Mouse (Mus musculus): ENCODE results near the gene Unc45a.

Unc45a gene

DNA sequence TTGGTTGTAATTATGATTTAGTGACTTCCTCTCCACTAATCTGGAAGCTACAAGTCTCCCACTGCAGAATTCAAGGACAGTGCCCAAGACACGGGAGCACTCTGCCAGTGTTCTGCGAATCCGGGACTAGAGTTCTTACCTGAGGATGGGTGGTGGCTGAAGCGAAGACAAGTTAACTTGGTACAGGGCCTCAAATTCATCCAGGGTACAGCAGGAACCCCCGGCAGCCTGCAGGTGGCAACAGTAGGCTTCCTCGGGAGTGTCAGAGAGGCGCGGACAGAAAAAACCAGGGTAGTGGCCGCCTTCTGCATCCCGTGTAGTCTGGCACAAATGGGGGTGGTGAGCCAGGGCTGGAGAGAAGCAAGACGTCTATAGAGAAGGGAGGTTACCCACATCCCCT lies at the start of gene Unc45a:
Unc45a (minus strand) TSS at position 213 of the 400 bp plus-strand sequence.
- DNase-seq: peak; percentile 61

DNA sequence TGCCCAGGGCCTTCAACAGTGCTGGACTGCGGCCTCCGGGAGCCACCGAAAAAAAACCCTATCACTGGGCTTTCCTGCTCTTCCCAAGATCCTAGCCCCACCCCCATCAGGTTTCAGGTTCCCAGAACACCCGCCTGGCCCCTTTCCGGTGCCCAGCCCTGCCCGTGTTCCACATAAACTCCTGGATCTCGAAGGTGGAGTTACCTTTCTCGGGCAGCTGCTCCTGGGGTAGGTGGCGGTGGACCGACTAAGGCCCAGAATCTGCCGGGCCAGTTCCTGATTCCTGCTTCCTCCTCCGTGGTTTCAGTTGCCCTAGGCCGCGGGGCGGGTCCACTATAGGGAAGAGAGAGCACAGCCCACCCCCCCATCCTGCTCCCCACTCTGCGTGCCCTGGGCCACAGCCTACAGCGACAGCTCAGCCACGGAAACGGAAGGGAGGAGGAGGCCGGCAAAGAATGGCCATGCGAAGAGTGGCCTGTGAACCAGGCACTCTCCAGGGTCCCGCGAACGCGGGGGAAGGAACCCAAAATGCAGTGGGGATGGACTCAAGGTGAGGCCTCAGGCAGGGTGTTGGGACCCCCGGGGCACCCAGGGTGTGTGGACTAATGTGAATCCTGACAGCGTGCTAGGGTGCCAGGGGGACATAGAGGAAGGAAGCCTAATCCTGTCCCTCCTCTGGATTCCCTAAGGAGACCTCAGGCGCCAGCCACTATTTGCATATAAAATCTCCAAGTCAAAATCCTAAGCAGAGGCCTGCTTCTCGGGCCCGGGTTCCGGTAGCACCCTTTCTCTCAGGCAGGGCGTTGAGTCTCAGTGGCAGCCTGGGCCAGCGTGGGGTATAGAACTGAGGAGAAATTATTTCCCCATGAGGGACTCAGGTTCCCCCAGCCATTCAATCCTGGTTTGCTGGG lies 47.1 kb upstream of the Unc45a start, which contains the start of gene Fes:
Fes (minus strand) TSS at position 314 of the 911 bp plus-strand sequence.
- no peak for DNase-seq

DNA sequence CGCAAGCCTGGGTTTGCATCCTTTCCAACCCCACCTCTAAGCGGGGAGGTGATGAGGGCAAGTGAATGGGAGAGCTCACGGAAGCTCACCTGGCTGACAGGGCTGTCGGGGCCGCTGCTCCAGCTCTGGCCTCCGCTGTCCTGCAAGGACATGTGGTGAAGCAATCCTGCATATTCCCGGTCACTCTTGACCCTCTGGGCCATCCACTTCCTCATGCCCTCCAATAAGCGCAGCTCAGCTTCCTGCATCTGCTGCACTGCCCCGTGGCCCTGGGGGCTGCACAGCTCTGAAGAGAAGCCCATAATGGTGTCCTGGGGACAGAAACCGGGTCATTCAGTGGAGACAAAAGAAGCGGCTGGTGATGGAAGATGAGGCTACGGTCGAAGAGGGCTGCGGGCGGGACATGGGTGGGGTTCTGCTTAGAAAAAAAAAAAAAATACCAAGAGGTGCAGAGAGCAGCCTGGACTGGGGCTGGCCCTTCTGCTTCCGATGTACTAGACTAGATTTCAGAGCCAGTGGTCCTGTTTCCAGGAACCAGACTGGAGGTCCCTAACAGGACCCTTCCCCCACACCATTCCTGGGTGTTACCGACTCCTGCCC lies 46.3 kb upstream of the Unc45a start:
- DNase-seq: no peak

DNA sequence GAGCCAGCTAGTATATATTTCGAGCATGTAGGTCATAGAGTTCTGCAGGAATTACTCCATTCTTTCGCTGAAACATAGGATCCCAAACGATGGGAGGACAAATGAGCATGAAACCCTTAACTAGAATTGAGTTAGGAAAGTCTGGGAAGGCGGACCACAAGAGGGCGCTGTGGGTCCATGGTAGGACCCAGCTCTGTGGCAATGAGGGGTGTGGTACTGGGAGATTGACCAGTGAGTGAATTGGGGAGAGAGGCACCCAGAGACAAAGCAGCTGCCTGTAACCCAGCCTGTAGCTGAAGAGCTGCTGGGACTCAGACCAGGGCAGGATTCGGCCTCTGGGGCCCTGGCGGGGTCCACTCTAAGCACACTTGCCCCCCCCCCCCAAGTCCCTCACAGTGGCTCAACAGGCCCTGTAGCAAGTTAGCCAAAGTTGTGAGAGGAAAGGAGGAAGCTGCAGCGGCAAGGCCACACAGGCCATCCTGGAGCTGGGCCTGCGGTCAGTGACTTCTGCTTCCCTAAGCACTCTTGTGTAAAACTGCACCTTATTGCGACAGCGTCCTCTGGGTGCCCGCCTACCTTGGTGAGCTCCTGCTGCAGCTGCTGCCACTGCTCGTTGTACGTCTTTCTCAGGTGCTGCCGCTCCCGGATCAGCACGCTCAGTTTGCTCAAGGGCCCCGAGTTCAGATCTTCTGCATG lies 45.6 kb upstream of the Unc45a start:
- peak; percentile 81 for DNase-seq

DNA sequence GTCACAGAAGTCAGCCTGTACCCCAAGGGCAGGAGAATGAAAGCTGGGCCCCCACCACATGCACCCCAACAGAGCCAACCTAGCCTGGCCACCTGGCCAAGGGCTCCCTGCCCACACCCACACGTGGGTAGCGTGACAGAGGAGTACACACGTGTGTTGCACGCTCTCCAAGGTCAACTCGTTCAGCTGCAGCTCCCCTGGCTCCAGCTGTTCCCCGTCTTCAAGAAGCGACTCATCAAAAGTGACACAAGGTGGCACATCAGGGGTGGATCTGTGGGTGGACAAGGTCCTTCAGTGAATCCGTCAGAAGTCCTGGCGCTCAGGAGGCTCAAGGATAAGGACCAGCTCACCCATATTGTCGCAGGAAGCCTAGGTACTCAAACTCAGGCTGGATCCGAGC lies 42.1 kb upstream of the Unc45a start:
- DNase-seq: no peak

DNA sequence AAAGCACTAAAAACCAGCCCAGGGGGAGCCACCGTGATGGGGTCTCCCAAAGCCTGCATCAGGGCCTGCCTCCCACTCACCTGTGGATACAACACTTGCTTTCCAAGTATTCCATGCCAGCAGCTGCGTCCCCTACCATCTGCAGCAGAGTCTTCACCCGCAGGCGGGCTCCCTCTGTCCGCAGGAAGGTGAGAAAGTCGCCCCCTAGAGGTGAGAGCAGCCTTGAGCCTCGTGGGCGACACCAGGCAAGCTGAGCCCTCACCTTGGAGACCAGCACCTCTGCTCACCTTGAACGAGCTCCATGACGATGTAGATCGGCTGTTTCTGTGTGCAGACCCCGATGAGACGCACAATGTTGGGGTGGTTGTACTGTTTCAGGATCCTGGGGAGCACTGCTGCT lies 38.7 kb upstream of the Unc45a start:
- no peak for DNase-seq

DNA sequence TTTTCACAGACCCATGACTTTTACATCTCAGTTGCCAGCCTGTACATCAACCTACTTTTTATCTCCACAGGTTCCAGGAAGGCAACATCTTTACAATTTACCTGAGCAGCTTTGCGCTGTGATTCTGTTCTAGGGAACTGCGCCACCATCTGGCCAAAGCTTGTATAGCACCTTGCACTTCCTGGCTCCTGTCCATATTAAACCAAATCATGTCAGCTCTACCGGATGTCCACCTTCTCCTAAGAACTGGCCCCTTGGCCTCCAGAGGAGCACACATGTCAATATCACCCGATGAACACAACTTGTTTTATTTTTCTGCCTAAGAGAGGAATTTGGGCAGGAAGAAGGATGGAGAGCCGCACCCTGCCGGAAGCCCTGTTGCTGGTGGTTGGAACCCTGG lies 36.7 kb upstream of the Unc45a start:
- DNase-seq: no peak

DNA sequence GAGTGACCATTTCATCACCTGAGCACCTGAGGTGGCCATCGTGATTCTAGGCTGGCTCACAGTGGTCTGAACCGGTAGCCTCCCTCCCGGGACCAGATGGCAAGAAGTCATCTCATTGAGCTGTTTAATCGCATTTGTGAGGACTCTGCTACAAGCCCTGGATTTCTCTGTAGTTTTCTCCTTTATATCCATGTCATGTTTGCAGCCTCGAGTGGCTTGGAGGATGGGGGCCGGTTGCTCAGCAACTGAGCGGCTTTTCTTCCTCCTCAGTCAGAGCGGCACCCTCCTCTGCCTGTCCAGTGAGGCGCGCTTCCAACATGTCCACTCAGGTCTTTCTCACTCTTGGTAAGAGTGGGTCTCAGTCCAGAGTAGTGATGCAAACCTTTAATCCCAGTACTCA lies 35.4 kb upstream of the Unc45a start:
- no peak for DNase-seq

DNA sequence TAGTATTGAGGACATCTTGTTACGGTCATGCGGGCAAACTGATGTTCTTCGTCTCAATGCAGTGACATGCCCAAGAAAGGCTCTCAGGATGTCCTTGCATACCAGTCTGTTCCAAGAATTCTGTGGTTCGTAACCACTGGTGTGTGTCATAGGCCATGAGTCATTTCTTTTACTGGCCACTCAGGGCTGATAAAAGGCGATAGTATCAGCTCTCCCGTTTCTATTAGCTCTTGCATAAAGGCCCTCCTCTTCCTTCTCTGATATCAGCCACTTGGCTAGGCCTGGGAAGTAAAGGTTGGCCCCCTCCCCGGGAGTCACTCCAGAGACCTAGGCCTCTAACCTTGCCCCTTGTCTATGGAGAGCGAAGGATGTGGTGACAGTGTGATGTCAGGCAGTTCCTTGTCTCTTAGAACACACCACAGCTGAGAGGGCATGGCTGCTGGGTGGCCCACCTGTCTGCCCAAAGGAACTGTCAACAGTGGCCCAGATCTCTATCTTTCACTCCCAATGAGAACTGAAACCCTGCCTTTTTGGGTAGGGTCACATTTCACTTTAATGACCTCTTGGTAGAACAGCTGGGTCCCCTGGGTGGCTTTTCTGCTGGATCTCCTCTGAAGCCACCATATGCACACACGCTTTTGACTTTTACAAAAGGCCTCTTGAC lies 34.7 kb upstream of the Unc45a start:
- no peak for DNase-seq

DNA sequence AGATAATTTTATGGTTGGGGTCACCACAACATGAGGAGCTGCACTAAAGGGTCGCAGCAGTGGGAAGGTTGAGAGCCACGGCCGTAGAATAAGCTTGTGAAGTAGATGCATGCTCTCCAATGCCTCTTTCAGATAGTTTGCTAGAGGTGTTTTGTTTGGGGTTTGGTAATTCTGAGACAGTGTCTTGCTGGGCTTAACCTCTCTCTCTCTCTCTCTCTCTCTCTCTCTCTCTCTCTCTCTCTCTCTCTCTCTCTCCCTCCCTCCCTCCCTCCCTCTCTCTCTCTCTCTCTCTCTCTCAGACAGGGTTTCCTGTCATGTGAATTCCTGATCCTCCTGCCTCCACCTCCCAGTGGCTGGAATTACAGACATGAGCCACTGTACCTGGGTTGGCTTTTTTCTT lies 33.9 kb upstream of the Unc45a start:
- DNase-seq: no peak

DNA sequence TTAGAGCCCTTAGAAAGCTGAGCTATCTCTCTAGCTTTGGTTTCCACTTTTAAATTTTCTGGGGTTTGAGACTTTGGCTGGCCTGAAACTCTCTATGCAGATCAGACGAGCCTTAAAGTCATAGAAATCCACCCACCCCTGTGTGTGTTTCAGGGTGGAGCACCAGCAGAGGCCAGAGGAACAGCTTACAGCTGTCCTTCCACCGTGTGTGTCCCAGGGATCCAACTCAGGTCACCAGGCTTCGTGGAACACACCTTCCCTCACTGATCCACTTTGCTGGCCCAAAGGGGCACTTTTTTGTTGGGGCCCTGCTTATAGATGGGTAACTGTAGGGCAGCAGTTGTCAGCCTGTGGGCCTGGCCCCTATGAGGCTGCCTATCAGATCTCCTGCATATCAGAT lies 33.5 kb upstream of the Unc45a start:
- no peak for DNase-seq

DNA sequence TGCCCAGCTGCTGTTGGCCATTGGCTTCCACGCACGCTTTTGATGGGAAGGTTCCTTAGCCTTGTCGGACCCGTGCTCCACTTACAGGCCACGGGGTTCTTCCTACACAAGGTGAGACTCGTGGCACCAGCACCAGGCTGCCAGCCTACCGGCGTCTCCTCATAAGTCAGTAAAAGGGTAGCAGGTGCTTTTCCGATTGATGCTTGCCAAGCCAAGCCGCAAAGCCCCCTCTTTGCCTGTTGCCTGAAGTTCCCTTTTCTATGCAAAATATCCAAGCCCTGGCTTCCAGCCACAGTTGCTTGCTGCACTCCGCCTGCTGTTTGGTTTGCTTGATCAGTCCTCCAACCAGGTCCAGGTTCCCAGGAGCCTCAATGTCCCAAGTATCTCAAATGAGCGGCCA lies 33.0 kb upstream of the Unc45a start:
- no peak for DNase-seq

DNA sequence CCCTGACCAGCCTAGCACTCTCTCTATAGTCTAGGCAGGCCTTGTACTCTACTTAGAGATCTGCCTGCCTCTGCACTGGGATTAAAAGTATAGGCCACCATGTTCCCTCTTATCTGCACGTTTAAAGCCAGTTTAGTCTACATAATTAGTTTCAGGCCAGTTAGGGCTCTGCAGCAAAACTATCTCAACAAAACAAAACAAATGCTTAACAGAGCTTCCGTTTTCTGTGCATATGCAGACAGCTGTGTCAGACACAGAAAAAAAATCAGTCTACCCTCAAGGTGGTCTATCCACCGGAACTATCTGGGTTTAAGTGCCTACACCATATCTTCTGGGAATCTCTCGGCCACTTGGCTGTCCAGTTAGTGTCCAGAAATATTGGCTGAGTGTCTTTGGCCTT lies 32.5 kb upstream of the Unc45a start:
- DNase-seq: no peak

DNA sequence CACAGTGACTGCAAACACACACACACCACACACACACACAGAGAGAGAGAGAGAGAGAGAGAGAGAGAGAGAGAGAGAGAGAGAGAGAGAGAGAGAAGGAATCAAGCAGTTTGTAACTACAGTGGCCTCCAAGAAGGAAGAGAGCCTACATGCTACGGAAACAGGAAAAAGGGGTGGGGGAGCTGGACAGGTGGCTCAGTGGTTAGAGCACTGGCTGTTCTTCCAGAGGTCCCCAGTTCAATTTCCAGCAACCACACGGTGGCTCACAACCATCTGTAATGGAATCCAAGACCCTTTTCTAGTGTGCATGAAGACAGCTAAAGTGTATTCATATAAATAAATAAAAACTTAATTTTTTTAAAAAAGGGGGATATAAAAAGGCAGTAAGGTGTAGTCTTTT lies 31.9 kb upstream of the Unc45a start:
- DNase-seq: no peak

DNA sequence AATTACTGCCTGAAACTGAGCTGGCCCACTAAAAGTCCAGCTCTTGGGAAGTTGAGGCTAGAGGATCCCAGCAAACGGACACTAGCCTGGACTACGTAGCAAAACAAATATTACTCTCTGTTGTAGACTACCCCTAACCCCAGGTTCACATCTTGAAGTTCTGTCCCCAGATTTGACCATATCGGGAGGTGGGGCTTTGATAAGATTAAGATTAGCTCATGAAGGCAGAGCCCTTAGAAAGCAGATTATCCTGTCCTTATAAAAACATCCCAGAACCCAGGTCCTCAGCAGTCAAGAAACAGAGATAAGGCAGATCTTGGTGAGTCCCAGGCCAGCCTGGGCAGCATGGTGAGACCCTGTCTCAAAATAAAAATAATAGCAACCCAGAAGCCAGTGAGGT lies 31.4 kb upstream of the Unc45a start:
- DNase-seq: no peak

DNA sequence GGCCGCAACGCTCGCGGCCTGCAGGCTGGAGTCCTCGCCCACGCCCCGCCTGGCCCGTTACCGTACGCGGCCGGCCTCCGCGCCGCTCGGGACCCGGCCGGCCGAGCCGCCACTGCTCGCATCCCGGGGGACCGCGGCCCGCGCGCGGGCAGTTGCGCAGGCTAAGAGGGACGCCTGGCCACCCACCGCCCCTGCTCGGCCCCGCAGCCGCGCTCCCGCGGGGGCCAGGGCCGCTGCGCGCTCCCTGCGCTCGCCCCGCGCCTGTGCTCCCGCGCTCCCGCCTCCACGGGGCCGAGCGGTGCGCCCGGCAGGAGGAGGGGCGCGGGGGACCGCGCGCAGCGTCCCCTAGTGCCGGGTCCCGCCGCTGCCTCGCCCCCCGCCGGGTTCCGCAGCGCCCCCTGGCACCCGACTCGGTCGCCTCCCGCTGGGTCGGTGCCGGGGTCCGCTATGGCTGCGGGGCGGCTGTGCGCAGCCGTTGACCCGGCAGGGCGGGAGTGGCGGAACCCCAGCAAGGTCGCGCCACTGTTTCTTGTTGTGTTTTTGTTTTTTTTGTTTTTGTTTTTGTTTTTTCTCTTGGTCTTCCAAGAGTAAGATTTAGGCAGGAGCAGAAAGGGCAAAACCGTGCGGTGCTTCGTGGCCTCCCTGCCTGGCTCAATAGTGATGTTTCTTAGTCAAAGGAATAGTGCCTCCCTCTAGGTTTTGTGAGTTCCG lies 30.4 kb upstream of the Unc45a start, which contains the start of gene Man2a2:
Man2a2 (minus strand) TSS at position 335 of the 711 bp plus-strand sequence.
- peak; percentile 85 for DNase-seq

DNA sequence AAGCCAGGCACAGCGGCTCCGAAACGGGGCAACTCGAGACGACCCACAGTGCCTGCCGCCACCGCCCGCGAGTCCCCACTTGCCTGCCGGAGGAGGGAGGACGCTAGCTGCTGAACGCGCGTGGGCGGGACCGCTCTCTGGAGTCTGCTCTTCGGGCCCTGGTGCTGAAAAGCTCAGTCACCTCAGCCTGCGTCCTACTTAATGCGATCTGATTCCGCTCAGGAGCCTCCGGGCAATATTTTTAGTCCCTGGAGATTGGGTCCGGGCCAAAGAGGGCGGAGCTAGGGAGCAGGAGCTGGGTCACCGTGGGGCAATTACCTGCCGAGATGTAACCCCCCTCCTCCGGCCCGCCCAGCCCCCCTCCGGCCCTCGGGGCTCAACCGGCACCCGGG lies 29.8 kb upstream of the Unc45a start:
- peak; percentile 82 for DNase-seq

DNA sequence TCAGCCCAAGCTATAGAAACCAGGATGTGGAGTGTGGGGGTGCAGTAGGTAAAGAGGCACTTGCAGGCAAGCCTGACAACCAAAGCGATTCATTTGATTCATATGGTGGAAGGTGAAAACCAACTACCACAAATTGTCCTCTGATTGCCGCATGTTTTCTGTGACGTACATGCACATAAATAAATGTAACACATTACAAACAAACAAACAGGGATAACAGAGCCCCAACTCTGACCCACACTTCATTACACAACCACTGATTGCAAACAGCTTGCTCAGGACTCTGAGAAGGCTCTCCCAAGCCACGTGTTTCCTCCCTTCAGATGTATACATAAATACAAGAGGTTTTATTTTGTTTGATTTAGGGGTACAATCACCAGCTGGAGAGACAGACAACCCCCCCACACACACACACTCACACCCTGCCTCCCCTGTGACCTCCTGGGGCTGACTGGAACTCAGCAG lies 29.2 kb upstream of the Unc45a start:
- no peak for DNase-seq

DNA sequence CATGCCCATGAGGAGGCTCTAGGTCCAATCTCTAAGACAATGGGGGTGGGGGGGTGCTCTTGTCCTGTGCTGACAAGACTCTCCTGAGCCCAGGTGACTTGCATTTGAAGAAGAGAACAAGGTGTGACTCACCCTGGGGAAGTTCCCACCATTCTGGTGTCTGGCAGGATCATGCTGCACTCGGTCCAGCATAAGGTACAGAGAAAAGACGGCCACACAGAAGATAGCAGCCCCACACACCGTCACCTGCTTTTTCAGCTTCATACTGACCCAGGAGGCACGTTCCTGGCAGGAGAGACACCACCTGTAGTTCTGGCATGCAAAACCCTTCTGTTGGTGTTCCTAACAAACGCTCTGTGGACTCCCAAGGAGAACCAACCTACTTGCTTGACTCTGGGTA lies 28.7 kb upstream of the Unc45a start:
- DNase-seq: no peak

DNA sequence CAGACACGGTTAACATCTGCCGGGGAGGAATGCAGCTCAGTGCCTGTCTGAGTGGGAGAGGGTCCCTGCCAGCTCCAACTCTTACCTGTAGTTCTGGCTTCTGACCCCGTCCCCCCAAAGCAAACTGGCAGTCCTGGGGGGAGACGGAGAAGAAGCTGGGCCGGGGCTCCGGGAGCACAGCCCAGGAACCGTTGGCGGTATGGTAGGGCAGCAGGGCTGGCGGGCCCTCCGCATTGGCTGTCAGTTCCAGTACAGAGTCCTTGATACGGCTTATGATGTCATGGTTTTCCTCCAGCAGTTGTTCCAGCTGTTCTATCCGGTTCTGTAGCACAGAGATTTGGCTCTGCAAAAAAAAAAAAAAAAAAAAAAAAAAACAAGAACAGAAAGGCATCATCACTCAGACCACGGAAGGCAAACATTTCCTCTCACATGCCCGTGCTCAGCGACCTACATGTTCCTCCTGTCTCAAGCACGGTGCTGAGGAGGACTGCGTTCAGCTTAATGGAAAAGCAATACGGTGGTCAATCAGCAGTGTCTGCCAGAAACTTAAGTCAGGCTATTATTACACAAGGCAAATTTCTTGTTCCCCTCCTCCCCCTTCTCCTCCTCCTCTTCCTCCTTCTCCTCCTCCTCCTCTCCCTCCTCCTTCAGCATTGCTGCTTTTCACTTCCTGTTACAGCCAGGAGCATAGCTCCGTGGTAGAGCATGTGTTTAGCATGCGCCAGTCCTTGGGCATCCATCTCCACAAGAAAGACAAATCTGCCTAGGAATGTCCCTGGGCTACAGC lies 28.0 kb upstream of the Unc45a start:
- DNase-seq: no peak

DNA sequence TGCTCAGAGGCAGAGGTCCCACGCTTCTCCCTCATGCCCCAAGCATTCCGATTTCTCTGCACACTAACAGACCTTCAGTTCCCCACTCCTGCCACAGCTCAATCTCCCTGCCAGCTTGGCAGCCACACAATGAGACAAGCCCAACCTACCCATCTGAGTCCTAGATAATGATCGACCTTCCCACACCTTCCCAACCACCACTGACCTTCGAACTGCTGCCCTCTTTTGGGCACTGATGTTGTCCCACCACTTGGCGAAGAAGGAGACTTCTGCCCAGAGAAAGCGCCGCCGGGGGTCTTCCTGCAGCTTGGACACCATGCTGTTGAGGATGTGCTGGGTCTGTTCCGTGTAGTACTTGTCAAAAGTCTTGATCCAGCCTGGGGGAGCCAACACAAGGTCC lies 27.2 kb upstream of the Unc45a start:
- no peak for DNase-seq

DNA sequence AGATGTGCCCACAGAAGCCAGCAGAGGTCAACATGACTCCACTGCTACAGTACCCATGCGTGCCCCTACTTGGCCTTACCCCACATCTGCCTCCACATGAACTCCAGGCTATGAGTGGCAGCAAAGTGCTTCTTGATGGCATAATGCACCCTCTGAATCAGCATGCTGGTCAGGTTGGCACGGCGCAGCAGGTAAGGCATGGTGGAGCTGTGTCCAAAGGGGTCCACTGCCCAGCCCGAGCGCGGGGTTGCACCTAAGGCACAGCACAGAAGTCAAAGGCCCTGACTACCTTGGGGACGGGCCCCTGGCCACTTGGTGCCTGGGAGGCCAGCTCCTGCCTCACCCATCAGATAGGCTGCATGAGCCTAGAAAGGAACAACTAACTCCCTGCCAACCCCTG lies 26.4 kb upstream of the Unc45a start:
- DNase-seq: no peak
